Mouse (Mus musculus) thymus, adult 18-20 months (tissue): ENCODE data around the gene Sgip1.

Experiments used
- DNase-seq, 2 experiments: peaks; one replicate each; pipeline ENCODE4 v3.0.0; 2022; ENCODE audit warnings: mixed read lengths in 2 of 2

Sgip1 gene

DNA sequence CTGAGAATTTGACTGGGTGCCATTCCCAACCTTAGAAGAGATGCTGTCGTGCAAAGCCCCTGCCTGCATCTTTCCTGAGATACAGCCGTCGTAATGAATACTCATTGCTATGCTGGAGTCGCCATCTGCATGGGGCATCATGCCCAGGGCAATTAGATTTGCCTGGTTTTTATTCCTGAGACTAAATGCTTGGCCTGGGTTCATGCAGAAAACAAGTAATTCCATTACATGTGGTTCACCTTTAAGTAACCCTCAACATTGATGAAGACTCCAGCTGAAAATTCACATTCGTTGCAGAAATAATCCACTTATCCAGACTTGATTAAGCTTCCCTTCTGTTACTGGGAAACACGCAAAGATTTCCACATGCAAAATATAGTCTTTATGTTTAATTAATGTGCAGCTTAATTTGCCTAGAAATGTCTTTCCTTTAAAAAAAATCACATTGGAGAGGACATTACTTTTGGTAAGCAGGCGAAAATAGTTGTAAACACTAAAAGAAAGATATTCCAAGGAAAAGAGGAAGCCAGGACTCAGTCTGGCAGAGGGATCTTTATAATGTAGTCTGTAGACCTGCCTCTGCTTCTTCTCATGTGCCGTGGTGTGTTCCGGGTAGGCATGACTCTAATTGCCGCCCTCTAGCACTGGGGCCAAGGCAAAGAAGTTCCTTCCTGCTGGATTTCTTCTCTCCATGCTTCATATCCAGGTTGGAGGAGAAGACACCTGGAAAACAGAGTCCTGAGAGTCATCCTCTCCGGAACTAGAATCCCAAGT lies 100.0 kb downstream of the Sgip1 start:
- no peak for DNase-seq

DNA sequence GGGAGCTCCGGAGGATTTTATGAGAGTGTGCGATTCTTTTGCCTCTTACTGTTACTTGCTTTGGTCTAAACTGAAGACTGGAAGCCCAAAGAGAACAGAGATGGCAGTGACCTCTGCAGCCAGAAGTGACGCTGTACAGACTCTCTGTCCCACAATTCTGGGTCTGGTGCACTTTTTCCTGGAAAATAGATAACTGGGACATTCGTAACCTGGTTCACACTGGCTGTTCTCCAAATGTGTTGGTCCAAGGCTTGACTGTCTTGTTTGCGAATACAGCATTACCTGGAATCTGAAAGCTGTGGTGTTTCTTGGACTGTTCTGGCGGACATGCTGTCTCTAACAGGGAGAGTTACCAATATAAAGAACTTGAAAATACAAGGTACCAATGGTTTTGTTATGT lies 109.4 kb downstream of the Sgip1 start:
- no peak for DNase-seq

DNA sequence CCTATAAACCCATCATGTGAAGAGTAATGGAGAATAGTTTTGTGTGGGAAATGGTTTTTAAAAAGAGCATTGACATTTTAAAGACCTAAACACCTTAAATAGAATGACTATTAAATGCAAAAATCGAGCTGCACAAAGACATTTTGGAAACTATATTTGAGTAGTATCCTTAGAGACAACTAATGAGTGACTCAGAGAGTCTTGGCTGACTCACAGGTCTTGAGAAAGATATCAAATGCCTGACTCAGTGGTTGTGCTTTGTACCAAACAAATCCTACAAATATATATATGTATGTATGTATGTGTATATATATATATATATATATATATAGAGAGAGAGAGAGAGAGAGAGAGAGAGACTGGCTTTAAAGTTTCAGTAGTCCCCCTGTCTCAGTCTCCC lies 110.1 kb downstream of the Sgip1 start:
- no peak for DNase-seq

DNA sequence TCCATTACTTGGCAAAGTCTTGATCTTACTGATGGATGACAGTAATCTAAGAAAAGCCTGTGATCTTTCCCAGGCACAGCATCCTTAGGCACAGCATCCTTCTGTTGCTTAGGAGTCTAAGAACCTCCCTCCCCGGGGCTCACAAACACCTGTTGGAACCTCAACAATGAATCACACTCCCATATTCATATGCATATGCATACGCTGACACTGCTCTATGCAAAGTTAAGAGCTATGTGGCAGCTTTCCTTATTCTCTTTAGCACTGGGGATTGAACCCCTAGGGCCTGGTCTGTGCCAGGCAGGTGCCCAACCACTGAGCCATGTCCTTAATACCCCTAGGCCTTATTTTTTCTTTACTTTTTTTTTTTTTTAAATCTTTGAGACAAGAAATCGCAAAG lies 111.2 kb downstream of the Sgip1 start:
- no peak for DNase-seq

DNA sequence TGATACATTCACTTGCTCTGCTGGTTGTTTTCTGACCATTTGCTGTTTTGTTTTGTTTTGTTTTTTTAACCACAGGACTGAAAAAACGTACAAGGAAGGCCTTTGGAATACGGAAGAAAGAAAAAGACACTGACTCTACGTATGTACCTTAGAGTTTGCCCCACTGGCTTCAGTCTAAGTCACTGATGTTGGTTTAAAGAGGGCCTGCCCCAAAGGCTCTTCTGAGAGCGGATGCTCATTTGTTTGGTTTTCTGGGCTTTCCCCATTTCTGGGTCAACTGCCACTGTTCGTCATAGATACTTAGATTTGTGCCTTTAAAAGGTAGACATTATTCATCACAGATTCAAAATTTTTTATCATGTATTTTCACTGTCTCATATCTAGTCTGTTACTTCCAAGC lies 111.7 kb downstream of the Sgip1 start:
- DNase-seq = no peak

DNA sequence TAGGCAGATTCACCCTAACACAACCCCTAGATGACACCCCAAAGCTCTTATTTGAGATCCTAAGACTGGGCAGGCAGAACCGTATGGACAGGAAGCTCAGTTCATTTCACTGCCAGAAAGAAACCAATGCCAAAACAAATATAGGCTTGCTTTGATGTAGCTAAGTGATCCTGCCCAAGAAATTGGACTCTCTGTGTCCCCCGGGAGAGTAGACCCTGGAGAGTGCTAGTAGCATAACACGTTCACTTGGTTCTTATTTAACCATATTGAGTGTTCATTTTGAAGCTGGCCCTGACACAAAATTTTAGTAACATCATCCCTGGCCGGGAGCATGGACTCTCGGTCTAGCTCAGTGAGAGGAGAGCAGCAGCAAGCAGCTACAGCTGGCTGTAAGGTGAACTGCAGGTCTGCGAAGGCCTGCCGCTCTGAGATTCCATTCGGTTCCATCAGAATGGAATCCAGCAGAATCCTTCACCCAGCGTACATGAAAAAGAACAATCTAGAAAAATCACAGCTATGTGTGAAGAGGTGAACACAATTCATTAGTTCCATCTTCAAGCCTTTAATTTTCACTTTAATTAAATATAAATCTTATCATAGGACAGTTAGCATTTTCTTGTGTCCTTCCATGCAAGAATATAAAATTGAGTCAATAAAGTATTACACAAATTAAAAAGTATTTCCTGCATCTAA lies 112.4 kb downstream of the Sgip1 start:
- no peak for DNase-seq

DNA sequence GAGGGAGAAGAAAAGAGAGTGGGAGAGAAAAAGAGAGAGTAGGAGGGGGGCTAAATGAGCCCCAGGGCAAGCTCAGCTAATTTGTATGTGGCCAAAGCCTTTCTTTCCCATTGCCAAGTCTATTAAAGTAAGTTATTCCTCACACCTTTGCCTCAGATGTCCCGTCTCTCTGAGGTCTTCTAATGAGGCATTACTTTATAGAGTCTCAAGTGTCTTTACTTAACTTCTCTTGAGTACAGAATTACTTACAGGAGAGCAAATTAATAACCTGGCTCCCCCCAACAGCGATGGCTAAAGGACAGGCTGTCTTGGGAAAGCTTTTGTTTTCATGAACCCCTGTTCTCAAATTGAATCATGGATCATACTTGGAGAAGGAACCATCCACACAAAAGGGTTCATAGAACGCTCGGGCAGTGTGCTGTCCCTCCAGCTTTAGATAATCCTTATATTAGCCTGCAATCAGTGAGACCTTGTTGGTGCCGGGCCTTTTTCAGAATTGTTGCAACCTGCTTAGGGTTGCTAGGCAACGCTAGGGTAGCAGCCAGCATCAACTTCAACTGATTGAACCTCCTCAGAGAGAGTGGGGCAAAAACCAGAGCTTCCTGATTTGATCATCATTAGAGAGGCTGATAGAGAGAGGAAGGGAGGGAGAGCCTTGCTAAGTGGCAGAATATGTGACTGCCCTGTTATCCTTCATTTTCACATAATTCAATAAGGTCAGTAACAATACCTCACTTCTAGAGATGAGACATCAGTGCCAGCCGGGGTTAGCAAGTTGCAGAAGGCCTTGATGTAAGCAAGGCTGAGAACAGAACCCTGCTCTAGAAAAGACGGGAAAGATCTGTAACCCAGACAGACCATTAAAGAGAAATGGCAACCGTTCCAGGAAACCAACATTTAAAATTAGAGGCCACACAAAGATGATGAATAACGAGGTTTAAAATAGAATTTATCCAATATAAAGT lies 114.1 kb downstream of the Sgip1 start:
- no peak for DNase-seq

DNA sequence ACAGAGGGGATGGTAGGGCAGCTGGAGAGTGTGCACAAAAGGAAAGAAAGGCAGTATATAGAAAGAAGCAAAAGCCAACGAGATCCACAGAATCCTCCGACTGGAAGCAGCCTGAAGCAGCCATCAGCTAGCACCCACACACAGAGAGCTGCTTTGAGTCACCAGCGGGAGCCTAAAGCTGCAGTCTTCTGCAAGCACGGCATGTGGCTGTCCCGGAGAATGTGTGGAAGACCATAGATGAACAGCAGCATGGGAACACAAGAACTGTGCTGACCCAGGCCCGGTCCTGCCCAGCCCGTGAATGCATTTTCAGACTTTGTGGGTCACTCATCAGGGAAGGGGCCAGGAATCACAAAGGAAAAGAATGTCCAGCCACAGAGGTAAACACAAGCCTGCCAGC lies 115.0 kb downstream of the Sgip1 start:
- no peak for DNase-seq

DNA sequence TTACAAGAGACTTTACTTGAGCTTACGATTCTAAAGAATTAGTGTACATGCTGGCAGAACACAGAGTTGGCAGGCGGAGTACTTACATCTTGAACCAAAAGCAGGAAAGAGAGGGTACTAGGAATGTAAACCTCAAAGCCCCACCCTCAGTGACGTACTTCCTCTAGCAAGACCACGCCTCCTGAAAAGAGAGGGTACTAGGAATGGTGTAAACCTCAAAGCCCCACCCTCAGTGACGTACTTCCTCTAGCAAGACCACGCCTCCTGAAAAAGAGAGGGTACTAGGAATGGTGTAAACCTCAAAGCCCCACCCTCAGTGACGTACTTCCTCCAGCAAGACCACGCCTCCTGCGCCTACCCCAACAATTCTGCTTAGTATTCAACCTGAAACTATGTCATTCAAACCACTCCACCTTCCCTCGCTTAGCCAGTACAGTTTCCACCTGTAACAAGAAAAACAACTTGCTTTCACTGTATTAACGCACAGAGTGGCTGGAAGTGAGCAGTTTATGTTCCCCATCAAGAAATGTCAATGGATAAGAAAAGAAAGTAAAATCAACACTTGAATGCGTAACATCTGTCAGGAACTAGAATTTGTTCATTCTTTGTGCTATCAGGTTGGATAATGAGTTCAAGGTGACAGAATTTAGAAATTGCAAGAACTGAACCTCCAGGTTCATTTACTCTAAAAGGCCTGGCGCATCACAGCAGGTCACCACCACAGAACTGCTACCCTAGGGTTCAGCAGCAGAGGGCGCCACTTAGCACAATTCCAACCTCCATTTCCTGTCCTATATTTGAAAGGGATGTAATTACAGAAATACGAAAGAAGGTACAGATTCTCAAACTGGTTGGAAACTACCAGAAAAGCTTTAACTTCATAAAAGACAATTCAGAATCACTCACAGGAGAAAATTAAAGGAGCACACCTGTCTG lies 118.4 kb downstream of the Sgip1 start:
- peak; percentile 3 to 9 for DNase-seq

DNA sequence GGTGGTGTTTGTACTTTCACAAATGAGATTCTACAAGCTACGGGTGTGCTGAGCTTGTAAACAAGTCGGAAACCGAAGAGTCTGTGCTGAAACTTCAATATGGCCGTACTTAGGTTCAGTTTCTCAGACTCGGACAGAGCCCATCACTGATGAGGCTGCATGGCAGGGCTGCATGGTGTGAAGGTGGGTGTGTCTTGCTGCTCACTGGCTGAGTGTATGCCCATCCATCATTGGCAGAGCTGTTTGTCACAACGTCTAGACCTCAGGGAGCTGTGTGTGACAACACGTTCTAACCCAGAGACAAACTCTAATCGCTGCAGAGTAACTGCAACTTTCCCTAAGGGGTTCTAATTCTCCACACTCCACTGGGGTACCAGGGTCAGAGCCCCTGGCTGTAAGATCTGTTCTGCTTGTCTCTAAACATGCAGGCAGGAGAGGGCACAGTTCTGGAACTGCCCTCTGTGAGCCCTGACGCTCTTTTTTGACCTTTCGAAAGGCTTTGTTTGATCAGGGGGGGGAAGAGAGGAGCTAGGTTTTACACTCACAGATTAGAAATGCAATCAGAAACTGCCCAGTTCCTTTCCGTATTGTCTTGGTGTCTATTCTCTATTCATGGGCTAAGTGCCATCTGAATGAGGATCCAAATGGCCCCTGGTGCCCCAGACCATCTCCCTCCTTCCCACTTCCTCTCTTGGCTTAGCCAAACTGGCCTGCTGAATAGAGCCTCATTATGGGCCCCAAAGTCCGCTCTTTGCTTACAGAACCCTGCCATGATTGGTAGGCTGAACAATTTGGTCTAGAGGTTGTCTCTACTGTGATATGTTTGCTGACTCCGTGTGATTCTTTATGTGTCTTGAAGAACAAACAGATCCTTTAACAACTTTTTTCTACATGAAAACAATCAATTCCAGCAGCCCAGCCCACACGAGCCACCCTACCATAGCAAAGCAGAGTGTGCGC lies 121.9 kb downstream of the Sgip1 start:
- no peak for DNase-seq

DNA sequence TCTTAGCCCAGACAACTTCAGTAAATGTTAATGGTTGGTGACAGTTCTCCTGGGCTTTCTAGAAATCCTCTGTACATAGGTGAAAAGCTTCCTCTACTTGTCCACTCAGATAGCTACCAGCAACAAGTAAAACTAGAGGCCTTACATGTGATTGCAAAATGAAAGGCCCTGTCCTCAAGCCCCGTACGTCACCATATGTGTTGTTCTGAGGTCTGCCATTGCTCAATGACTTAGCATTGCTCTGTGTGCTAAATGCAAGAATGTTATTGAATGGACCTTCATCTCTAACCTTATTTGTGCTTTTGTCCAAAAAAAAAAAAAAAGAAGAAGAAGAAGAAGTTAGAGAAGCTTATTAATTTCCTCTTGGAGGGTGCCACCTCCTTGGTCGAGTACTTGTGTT lies 125.4 kb downstream of the Sgip1 start:
- no peak for DNase-seq

DNA sequence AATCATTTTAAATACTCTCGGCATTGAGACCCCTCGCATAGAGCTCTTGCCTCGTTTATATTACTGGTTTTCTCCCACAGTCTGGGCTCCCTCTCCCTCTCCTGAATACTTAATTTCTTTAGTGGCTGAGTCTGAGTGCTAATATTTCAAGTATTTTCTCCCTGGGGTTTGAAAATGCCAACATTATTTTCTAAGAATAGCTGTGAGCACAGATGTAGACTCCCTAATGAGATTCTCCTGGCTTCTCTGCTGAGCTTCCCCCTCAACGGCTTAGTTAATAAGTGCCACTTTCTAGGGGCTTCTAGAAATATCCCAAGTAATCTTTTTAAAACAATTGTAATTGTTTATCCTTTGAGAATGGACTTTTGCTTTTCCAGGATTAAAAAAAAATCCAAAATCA lies 130.2 kb downstream of the Sgip1 start:
- DNase-seq = no peak

DNA sequence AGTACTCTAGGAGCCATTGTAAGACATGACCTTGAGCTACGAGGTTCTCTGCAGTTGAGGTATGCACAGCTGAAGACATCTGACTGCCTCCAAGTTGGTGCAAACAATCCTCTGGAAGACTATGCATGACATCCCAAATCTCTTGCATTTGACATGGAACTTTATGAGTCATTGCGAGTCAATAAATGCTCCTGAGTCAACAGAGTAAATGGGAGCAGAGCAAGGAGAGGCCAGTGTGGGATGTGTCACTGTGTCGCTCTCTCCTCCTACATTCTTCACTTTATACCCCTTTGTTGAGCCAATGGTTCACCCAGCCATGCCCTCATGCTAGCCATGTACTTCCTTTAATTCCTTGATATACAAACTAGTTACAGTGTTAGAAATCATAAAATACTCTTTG lies 142.0 kb downstream of the Sgip1 start:
- no peak for DNase-seq

DNA sequence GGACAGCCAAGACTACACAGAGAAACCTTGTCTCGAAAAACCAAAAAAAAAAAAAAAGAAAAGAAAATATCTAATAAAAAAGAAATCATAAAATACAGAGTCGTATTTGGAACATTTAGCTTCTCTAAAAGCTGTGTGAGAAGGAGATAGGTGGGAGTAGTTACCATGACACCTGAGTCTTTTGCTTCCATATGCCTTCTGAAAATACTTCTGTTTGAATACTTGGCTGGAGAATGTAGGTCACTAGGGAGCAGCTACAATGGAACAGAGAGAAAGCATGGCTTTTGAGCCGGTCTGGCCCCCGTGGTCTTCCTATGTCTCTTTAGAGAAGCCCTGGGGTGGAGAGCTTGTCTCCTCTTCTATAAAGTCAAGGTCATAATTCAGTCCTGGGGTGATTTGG lies 143.1 kb downstream of the Sgip1 start:
- DNase-seq = no peak

DNA sequence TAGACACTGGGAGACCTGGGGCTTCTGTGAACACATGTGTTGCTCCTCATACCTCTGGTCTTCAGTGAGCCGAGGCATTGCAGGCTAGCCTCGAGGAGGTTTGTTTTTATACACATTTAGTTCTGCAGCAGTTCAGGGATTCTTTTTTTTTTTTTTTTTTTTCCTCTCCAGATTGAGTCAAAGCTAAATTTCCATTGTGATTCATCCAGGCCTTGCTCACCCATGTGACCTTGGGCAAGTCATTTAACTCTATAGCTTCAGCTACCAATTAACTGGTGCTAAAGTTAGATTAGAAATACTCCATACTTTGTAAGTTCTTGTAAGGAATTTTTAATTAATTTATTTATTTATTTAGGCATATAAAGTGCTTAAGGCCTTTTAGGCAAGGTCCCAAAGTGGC lies 145.4 kb downstream of the Sgip1 start:
- DNase-seq = no peak

DNA sequence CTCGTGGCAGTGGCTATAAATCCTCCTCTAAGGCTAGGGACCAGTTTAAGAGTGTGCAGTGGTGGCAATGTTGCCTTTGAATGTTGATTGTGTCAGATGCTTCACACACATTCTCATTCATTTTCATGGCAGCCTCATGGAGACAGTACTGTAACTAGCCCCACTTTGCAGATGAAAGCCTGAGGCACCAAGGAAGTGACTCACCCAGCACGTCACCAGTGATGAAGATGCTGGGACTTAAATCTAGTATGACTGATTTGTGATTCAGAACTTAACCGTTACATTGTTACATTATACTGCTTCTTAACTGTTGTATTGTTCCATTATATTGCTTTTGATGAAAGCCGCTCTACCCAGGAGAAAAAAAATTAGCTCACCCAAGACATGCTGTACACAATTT lies 145.8 kb downstream of the Sgip1 start:
- no peak for DNase-seq

DNA sequence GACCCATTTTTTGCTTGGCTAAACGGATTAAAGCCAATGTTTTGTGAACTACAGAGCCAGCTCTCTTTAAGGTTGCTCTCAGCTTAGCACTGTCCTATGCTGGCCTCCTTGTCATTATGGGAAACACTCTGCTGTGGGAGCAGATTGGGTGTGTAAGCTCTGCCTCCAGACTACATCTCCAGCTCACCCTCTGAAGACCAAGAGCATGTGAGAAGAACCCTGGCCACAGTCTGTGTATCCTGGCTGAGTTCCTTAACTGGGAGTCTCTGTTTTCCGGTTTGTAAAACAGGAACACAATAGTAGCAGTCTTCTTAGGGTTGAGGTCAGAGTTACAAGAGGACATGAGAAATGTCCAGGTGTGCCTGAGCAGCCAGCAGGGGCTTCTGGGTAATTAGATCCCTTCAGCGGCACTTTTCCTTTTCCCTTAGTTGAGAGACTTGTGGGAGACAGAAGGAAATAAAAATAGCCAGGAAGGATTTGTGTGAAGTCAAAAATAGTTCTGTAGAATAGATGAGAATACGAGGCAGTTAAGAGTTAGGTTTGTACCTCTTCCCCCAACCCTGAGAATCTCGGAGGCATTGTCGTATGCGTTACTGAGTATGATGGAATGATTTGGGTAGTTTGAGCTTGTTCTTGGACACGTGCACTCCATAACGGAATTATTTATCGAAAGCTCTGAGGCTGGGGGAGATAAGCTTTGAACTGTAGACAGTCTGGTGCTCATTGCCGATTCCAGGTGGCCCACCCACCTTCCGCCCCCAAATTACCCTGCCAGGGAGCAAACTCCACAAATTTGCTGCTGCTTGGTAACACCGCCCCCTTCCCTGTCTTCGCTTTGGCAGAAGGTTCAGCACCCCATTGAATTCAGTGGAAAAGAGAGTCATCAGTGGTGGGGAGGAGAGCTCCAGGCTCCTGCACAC lies 146.9 kb downstream of the Sgip1 start:
- DNase-seq = no peak

DNA sequence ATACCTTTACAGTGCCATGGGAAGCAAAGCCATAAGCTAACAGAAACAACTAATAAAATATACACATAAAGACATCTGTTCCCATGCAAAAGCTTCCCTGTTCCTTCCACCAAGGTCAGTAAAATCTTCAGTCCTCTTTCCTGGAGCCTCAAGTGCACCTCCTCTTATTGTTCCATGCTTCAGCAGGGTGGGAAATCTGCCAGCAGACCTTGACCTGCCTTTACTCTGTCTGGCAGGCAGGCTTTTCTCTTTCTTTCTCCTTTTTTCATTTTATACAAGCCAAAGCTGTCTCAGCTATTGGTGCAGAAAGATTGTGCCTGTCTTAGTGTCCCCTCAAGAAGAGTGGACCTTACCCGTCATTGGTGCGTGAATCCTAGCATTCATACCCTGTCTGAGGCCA lies 154.8 kb downstream of the Sgip1 start:
- no peak for DNase-seq

DNA sequence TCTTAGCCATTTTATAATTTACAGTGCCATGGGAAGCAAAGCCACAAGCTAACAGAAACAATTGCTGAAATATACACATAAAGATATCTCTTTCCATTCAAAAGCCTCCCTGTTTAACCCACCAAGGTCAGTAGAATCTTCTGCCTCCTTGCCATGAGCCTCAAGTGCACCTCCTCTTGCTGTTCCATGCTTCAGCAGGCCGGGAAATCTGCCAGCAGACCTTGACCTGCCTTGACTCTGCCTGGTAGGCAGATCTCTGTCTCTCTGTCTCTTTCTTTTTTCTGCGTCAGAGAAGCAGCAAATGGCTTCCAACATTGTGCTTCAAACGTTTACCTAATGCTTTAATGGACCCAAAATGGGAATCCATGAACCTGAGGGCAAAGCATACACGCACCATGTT lies 157.9 kb downstream of the Sgip1 start:
- no peak for DNase-seq

DNA sequence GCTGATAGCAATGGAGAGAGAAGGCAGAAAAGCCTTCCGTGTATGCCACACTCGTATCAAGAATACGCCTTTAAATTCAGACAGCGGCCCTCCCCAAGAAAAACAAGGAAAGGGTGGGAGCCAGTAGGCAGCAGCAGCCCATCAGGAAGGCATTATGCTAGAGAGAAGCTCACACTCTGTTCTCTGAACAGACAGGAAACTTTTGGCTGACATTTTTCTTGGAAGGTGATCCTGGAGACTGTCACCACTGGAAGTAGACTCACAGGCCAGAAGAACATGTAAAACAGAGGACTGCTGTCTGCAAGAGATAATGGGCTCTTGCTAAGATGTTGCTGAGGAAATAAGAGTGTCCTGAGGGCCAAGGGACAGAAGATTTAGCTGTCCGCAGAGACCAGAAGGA lies 158.6 kb downstream of the Sgip1 start:
- no peak for DNase-seq
